In genomic region chr11:78059833-78060757, GRCm38 (mm10) we compare ENCODE assay signal across 8 mouse cellular contexts. TPM values are rescaled to one million over a fixed set of nuclear protein-coding genes. Genes with fewer than 3 reads are reported as not detected.
DNase-seq lines count a peak whose midpoint lies in the region; ATAC-seq and TF ChIP-seq lines count a peak whose summit lies in the region.

No protein-coding gene starts in this region.

- no peak overlapping the region for H3K9ac ChIP-seq in limb, embryonic 12.5 days (replicated peaks)
- no peak overlapping the region for H3K9ac ChIP-seq in midbrain, embryonic 15.5 days

- peaks cover 15% of the 10 kb centered on the region; the same call in 1 of the 2 replicates for H3K4me1 ChIP-seq in limb, embryonic 12.5 days (replicated peaks)
- H3K4me1 ChIP-seq in midbrain, embryonic 15.5 days: no peaks in the 10 kb centered on the region
- no peaks in the 10 kb centered on the region for H3K4me1 ChIP-seq in spleen, adult 2 months (ENCODE audit: control insufficient read depth, insufficient read depth, insufficient read length)

- peak; percentile 82; the same call in 1 of the 2 replicates for TF ChIP-seq CTCF in spleen, adult 2 months (IDR thresholded peaks at IDR 0.05; ENCODE audit: extremely low read depth, insufficient read depth, insufficient read length, insufficient replicate concordance)

- H3K27ac ChIP-seq in limb, embryonic 12.5 days: no peak overlapping the region
- H3K27ac ChIP-seq in midbrain, embryonic 15.5 days: no peak overlapping the region
- no peak overlapping the region for H3K27ac ChIP-seq in spleen, adult 2 months (ENCODE audit: insufficient read depth, low read length)

- H3K9me3 ChIP-seq in limb, embryonic 12.5 days: no peaks in the 10 kb centered on the region
- H3K9me3 ChIP-seq in midbrain, embryonic 15.5 days: no peaks in the 10 kb centered on the region

- peaks cover 48% of the 10 kb centered on the region for H3K36me3 ChIP-seq in limb, embryonic 12.5 days
- peaks cover 29% of the 10 kb centered on the region for H3K36me3 ChIP-seq in midbrain, embryonic 15.5 days (replicated peaks)
- peaks cover 5% of the 10 kb centered on the region for H3K36me3 ChIP-seq in spleen, adult 2 months (ENCODE audit: control insufficient read depth, insufficient read depth, low read length)

- DNase-seq in cerebellum, adult 11 months: peak; percentile 41
- DNase-seq in embryo, embryonic 11 days: peak; percentile 66
- peak; percentile 97 for DNase-seq in heart, adult 11 months
- DNase-seq in kidney, adult 11 months: peak; percentile 74
- peak in 1 of 2 experiments; percentile 48 for DNase-seq in spleen, adult 2 months (ENCODE audit: low read depth in 1 of 2, low spot score in 2 of 2)

- H3K27me3 ChIP-seq in limb, embryonic 12.5 days: no peaks in the 10 kb centered on the region
- no peaks in the 10 kb centered on the region for H3K27me3 ChIP-seq in midbrain, embryonic 15.5 days (replicated peaks)
- no peaks in the 10 kb centered on the region for H3K27me3 ChIP-seq in spleen, adult 2 months (ENCODE audit: control insufficient read depth, insufficient read depth, low read length)

- WGBS in limb, embryonic 12.5 days: 55% methylated on average over 9 of the region's 9 CpGs
- 58% methylated on average over 9 of the region's 9 CpGs for WGBS in midbrain, embryonic 15.5 days
- 47% methylated on average over 9 of the region's 9 CpGs for WGBS in spleen, adult 2 months

- no peak for TF ChIP-seq POLR2A in spleen, adult 2 months (IDR thresholded peaks at IDR 0.05; ENCODE audit: low read depth, low read length)

- ATAC-seq in cerebellum, adult (ENCODE audit: insufficient number of reproducible peaks, low FRiP score, low TSS enrichment): no peak
- ATAC-seq in limb, embryonic 12.5 days (ENCODE audit: insufficient number of reproducible peaks, insufficient read depth, low FRiP score, low TSS enrichment, low read depth): peak; percentile 43; the same call in 1 of the 2 replicates
- peak; percentile 62; the same call in 1 of the 2 replicates for ATAC-seq in midbrain, embryonic 15.5 days (replicated peaks)

- H3K4me2 ChIP-seq in limb, embryonic 12.5 days: no peak overlapping the region
- H3K4me2 ChIP-seq in midbrain, embryonic 15.5 days: no peak overlapping the region

- H3K4me3 ChIP-seq in limb, embryonic 12.5 days (replicated peaks): no peak overlapping the region
- H3K4me3 ChIP-seq in midbrain, embryonic 15.5 days: no peak overlapping the region
- no peak overlapping the region for H3K4me3 ChIP-seq in spleen, adult 2 months (ENCODE audit: extremely low read depth, insufficient read depth, insufficient read length)

RNA-seq across cellular contexts. Expression of gene Eral1, which starts 20.1 kb away (rescaled TPM):
- 39.2 and 41.0 TPM in 2 replicates for polyA plus RNA-seq in limb, embryonic 12.5 days (2016; fragmentation: Nextera tagmentation; extraction: Ambion mirVana)
- polyA plus RNA-seq in midbrain, embryonic 15.5 days (2015; fragmentation: Nextera tagmentation; extraction: Ambion mirVana): 31.7 and 33.5 TPM in 2 replicates
- 21.4 and 27.0 TPM in 2 replicates for polyA plus RNA-seq in spleen, adult 2 months (2012; rRNA removed)

RNA-seq across cellular contexts. Expression of gene Flot2, which starts 22.4 kb away (rescaled TPM):
- 49.5 and 52.0 TPM in 2 replicates for polyA plus RNA-seq in limb, embryonic 12.5 days (2016; fragmentation: Nextera tagmentation; extraction: Ambion mirVana)
- polyA plus RNA-seq in midbrain, embryonic 15.5 days (2015; fragmentation: Nextera tagmentation; extraction: Ambion mirVana): 76.7 and 80.4 TPM in 2 replicates
- 36.6 and 39.1 TPM in 2 replicates for polyA plus RNA-seq in spleen, adult 2 months (2012; rRNA removed)

RNA-seq across cellular contexts. Expression of gene Dhrs13, which starts 28.0 kb away (rescaled TPM):
- 19.0 and 20.4 TPM in 2 replicates for polyA plus RNA-seq in limb, embryonic 12.5 days (2016; fragmentation: Nextera tagmentation; extraction: Ambion mirVana)
- 51.8 and 52.7 TPM in 2 replicates for polyA plus RNA-seq in midbrain, embryonic 15.5 days (2015; fragmentation: Nextera tagmentation; extraction: Ambion mirVana)
- 3.1 and 3.9 TPM in 2 replicates for polyA plus RNA-seq in spleen, adult 2 months (2012; rRNA removed)

RNA-seq across cellular contexts. Expression of gene Fam222b, which starts 34.4 kb away (rescaled TPM):
- polyA plus RNA-seq in limb, embryonic 12.5 days (2016; fragmentation: Nextera tagmentation; extraction: Ambion mirVana): 12.7 and 14.5 TPM in 2 replicates
- polyA plus RNA-seq in midbrain, embryonic 15.5 days (2015; fragmentation: Nextera tagmentation; extraction: Ambion mirVana): 33.0 and 33.4 TPM in 2 replicates
- 12.5 and 15.2 TPM in 2 replicates for polyA plus RNA-seq in spleen, adult 2 months (2012; rRNA removed)
